Mouse (Mus musculus): Measurements from ENCODE around the gene Rev3l.
"Not testable (repeated sequence)": the region's sequence is repeated elsewhere in the genome, so short reads cannot be mapped to it uniquely, and the experiment has no call there.

- not testable (repeated sequence) for TF ChIP-seq CTCF (IDR thresholded peaks at IDR 0.05; ENCODE audit: low read depth); EP300 (optimal IDR thresholded peaks at IDR 0.05)
These were observed 192.6 kb downstream of the Rev3l start for GRCm38 (mm10) chr10:39924556-39924955.
